Mouse (Mus musculus) liver, postnatal 0 days (tissue): ENCODE measurements around the gene Ptpro.

Experiments
- CTCF ChIP-seq: sonication (generic); IDR thresholded peaks from 2 replicates; pipeline ENCODE4 v1.5.1; 2016; ENCODE audit warnings: antibody characterized with exemption, low read depth
- EP300 ChIP-seq: IDR thresholded peaks from 2 replicates; pipeline ENCODE4 v1.6.1; 2016; ENCODE audit warnings: antibody characterized with exemption, low read depth, mild to moderate bottlenecking

DNA sequence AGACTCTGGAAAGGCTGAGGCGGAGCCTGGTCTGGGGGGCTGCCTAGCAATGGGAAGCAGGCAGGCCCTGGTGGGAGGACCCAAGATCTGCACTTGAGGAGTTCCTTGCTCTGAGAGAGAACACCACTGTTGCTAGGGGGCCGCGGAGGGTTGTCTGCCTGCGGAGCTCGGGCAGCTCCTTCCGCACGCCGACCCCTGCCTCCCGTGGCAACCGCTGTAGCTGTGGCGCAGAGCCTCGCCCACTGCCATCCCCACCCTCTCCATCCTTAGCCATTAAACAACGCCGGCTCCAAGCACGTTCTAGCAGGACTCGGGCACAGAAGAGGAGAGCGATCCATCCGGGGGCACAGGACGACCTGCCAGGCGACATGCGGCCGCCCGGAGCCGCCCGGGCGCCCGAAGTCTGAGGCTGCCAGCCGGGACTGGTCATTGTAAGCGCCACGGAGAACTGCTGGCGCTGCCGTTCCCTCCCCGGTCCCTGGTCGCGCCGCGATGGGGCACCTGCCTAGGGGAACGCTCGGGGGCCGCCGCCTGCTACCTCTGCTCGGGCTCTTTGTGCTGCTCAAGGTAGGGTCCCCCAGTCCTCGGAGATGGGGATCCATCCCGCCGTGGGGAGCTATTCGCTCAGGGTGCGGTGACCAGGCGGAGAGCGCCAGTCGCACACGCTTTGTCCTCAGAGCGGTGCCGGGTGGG lies at the start of gene Ptpro:
- TF ChIP-seq CTCF, result no peak
- no peak for TF ChIP-seq EP300
